Mouse (Mus musculus): ENCODE data around the gene Fam19a4. TPM values are rescaled to one million over a fixed set of nuclear protein-coding genes. Genes with fewer than 3 reads are reported as not detected.

Fam19a4 gene
- total RNA-seq, 1 experiment = 1.7 TPM

DNA sequence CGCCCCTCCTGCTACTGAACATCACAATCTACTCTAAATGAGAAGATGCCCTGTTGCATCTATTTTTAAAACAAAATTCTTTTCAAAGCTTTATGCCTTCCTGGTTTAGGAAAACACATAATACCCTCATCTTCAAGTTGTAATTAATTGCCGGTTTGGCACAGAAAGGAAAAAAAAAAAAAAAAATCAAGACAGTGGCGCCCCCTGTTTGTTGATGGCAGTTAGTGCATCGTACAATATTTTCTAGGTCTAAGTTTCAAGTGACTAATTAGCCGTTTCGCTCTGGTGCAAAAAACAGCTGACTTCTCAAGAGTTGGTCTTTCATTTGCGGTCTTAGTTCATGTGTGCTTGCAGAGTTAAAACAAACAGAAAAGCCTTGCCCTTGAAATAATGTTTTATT is 207.1 kb downstream of the Fam19a4 start:
- no peak overlapping the region for H3K27ac ChIP-seq (ENCODE audit: insufficient read depth, low read depth, low read length, poor library complexity, severe bottlenecking)
- in situ Hi-C loops (cut with MboI; ENCODE audit: low sequenced_read_pairs in 2 of 2, unreplicated experiment in 2 of 2) = loop anchor here (10.0 to 25.0 kb wide), 2 partner anchors 252 to 259 kb away; no protein-coding TSS in a partner anchor
- no peaks in the 10 kb centered on the region for H3K9me3 ChIP-seq (ENCODE audit: control insufficient read depth, insufficient read depth, low read depth, low read length)
- H3K9ac ChIP-seq (ENCODE audit: insufficient read depth, low read depth, low read length, poor library complexity, severe bottlenecking) = no peak overlapping the region
- H3K4me3 ChIP-seq (ENCODE audit: insufficient read depth in 1 of 2, low read depth in 1 of 2, low read length in 2 of 2, poor library complexity in 1 of 2, severe bottlenecking in 1 of 2) = no peak overlapping the region
- peak; percentile 13 for DNase-seq (ENCODE audit: low read depth, low spot score)
- peak; percentile 97 for TF ChIP-seq ZNF384 (IDR thresholded peaks at IDR 0.05; ENCODE audit: low read depth, low read length)
- TF ChIP-seq MAFK (IDR thresholded peaks at IDR 0.05; ENCODE audit: insufficient read depth, low read depth, low read length) = no peak
- no peak for TF ChIP-seq CHD2 (IDR thresholded peaks at IDR 0.05; ENCODE audit: low read depth, low read length)
- peak; percentile 24; the same call in 1 of the 2 replicates for TF ChIP-seq ZC3H11A (IDR thresholded peaks at IDR 0.05; ENCODE audit: borderline replicate concordance, low read depth, low read length)
- no peak for TF ChIP-seq HCFC1 (IDR thresholded peaks at IDR 0.05; ENCODE audit: borderline replicate concordance, insufficient read depth, low read length)
- H3K4me1 ChIP-seq (ENCODE audit: control insufficient read depth in 2 of 2, insufficient read depth in 2 of 2, low read length in 2 of 2, poor library complexity in 1 of 2) = no peaks in the 10 kb centered on the region
- no peaks in the 10 kb centered on the region for H3K36me3 ChIP-seq (ENCODE audit: control insufficient read depth, insufficient read depth, low read length, poor library complexity, severe bottlenecking)

GRCm38 (mm10) chr6:96843944-96844343 is 216.3 kb downstream of the Fam19a4 start:
- DNase-seq (ENCODE audit: low read depth, low spot score) = peak; percentile 8
- H3K4me1 ChIP-seq (ENCODE audit: control insufficient read depth in 2 of 2, insufficient read depth in 2 of 2, low read length in 2 of 2, poor library complexity in 1 of 2) = no peaks in the 10 kb centered on the region
- no peak overlapping the region for H3K27ac ChIP-seq (ENCODE audit: insufficient read depth, low read depth, low read length, poor library complexity, severe bottlenecking)
- no peak overlapping the region for H3K9ac ChIP-seq (ENCODE audit: insufficient read depth, low read depth, low read length, poor library complexity, severe bottlenecking)
- in situ Hi-C loops (cut with MboI; ENCODE audit: low sequenced_read_pairs in 2 of 2, unreplicated experiment in 2 of 2) = loop anchor here in 1 of 2 experiments (10.0 kb wide), 1 partner anchor 151 kb away; no protein-coding TSS in a partner anchor
- no peaks in the 10 kb centered on the region for H3K9me3 ChIP-seq (ENCODE audit: control insufficient read depth, insufficient read depth, low read depth, low read length)
- no peaks in the 10 kb centered on the region for H3K36me3 ChIP-seq (ENCODE audit: control insufficient read depth, insufficient read depth, low read length, poor library complexity, severe bottlenecking)
- TF ChIP-seq HCFC1 (IDR thresholded peaks at IDR 0.05; ENCODE audit: borderline replicate concordance, insufficient read depth, low read length) (no peak), ZC3H11A (IDR thresholded peaks at IDR 0.05; ENCODE audit: borderline replicate concordance, low read depth, low read length) (peak; percentile 84; the same call in 1 of the 2 replicates)
- no peak overlapping the region for H3K4me3 ChIP-seq (ENCODE audit: insufficient read depth in 1 of 2, low read depth in 1 of 2, low read length in 2 of 2, poor library complexity in 1 of 2, severe bottlenecking in 1 of 2)

DNA sequence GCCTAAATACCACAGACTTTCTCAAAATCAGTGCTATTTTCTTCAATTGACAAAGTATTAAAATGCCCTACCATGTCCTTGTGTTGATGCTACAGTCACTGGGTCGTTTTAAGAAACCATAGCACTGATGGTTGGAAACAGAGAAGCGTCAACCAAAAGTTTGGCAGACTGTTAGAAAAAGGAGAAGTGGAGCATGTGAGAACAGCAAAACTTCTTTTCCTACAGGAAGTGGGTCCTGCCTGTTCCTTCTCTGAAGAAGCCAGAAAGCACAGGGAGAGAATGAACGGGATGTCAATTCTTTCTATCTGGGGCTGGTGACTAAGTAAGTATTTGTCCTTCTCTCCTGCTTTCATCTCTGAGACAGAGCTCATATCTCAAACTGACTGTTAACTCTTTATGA is 219.6 kb downstream of the Fam19a4 start:
- no peak for DNase-seq (ENCODE audit: low read depth, low spot score)
- H3K36me3 ChIP-seq (ENCODE audit: control insufficient read depth, insufficient read depth, low read length, poor library complexity, severe bottlenecking) = no peaks in the 10 kb centered on the region
- no peak overlapping the region for H3K4me3 ChIP-seq (ENCODE audit: insufficient read depth in 1 of 2, low read depth in 1 of 2, low read length in 2 of 2, poor library complexity in 1 of 2, severe bottlenecking in 1 of 2)
- in situ Hi-C loops (cut with MboI; ENCODE audit: low sequenced_read_pairs in 2 of 2, unreplicated experiment in 2 of 2) = loop anchor here in 1 of 2 experiments (10.0 kb wide), 1 partner anchor 154 kb away; no protein-coding TSS in a partner anchor
- no peaks in the 10 kb centered on the region for H3K4me1 ChIP-seq (ENCODE audit: control insufficient read depth in 2 of 2, insufficient read depth in 2 of 2, low read length in 2 of 2, poor library complexity in 1 of 2)
- H3K9me3 ChIP-seq (ENCODE audit: control insufficient read depth, insufficient read depth, low read depth, low read length) = no peaks in the 10 kb centered on the region
- TF ChIP-seq ZC3H11A (IDR thresholded peaks at IDR 0.05; ENCODE audit: borderline replicate concordance, low read depth, low read length) = no peak
- TF ChIP-seq CHD2 (IDR thresholded peaks at IDR 0.05; ENCODE audit: low read depth, low read length) = no peak
- TF ChIP-seq MAFK (IDR thresholded peaks at IDR 0.05; ENCODE audit: insufficient read depth, low read depth, low read length) = no peak
- TF ChIP-seq ZNF384 (IDR thresholded peaks at IDR 0.05; ENCODE audit: low read depth, low read length) = no peak
- TF ChIP-seq HCFC1 (IDR thresholded peaks at IDR 0.05; ENCODE audit: borderline replicate concordance, insufficient read depth, low read length) = no peak
- no peak overlapping the region for H3K9ac ChIP-seq (ENCODE audit: insufficient read depth, low read depth, low read length, poor library complexity, severe bottlenecking)
- H3K27ac ChIP-seq (ENCODE audit: insufficient read depth, low read depth, low read length, poor library complexity, severe bottlenecking) = no peak overlapping the region

GRCm38 (mm10) chr6:96826626-96827025 is 233.6 kb downstream of the Fam19a4 start:
- peak; percentile 6 for DNase-seq (ENCODE audit: low read depth, low spot score)
- Histone ChIP-seq H3K9me3 (ENCODE audit: control insufficient read depth, insufficient read depth, low read depth, low read length) (no peaks in the 10 kb centered on the region), H3K4me3 (ENCODE audit: insufficient read depth in 1 of 2, low read depth in 1 of 2, low read length in 2 of 2, poor library complexity in 1 of 2, severe bottlenecking in 1 of 2) (no peak overlapping the region), H3K27ac (ENCODE audit: insufficient read depth, low read depth, low read length, poor library complexity, severe bottlenecking) (no peak overlapping the region), H3K36me3 (ENCODE audit: control insufficient read depth, insufficient read depth, low read length, poor library complexity, severe bottlenecking) (no peaks in the 10 kb centered on the region), H3K9ac (ENCODE audit: insufficient read depth, low read depth, low read length, poor library complexity, severe bottlenecking) (no peak overlapping the region), H3K4me1 (ENCODE audit: control insufficient read depth in 2 of 2, insufficient read depth in 2 of 2, low read length in 2 of 2, poor library complexity in 1 of 2) (no peaks in the 10 kb centered on the region)
- TF ChIP-seq CHD2 (IDR thresholded peaks at IDR 0.05; ENCODE audit: low read depth, low read length) (no peak), ZC3H11A (IDR thresholded peaks at IDR 0.05; ENCODE audit: borderline replicate concordance, low read depth, low read length) (no peak), ZNF384 (IDR thresholded peaks at IDR 0.05; ENCODE audit: low read depth, low read length) (no peak), HCFC1 (IDR thresholded peaks at IDR 0.05; ENCODE audit: borderline replicate concordance, insufficient read depth, low read length) (no peak), MAFK (IDR thresholded peaks at IDR 0.05; ENCODE audit: insufficient read depth, low read depth, low read length) (no peak)
- in situ Hi-C loops (cut with MboI; ENCODE audit: low sequenced_read_pairs in 2 of 2, unreplicated experiment in 2 of 2) = no loop called here

DNA sequence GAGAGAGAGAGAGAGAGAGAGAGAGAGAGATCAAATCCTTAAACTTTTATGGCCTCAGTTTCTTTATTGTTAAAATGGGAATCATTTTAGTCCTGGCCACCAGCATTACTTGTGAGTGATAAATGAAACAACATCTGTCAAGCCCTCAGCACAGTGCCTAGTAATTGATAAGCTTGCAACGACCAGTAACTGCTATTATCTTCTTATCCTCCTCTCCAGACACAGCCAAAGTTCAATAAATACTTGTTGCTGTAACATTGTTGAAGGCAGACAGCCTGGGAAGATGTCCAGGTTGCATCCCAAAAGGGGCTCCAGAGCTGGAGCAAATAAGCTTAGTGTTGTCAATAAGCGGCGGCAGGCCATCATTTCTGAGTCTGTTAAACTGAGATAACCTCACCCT is 257.2 kb downstream of the Fam19a4 start:
- in situ Hi-C loops (cut with MboI; ENCODE audit: low sequenced_read_pairs in 2 of 2, unreplicated experiment in 2 of 2) = no loop called here
- TF ChIP-seq CHD2 (IDR thresholded peaks at IDR 0.05; ENCODE audit: low read depth, low read length) = no peak
- no peak for TF ChIP-seq HCFC1 (IDR thresholded peaks at IDR 0.05; ENCODE audit: borderline replicate concordance, insufficient read depth, low read length)
- no peak for TF ChIP-seq ZNF384 (IDR thresholded peaks at IDR 0.05; ENCODE audit: low read depth, low read length)
- no peak for TF ChIP-seq MAFK (IDR thresholded peaks at IDR 0.05; ENCODE audit: insufficient read depth, low read depth, low read length)
- no peak for TF ChIP-seq ZC3H11A (IDR thresholded peaks at IDR 0.05; ENCODE audit: borderline replicate concordance, low read depth, low read length)
- no peak for DNase-seq (ENCODE audit: low read depth, low spot score)
- Histone ChIP-seq H3K4me1 (ENCODE audit: control insufficient read depth in 2 of 2, insufficient read depth in 2 of 2, low read length in 2 of 2, poor library complexity in 1 of 2) (no peaks in the 10 kb centered on the region), H3K9me3 (ENCODE audit: control insufficient read depth, insufficient read depth, low read depth, low read length) (no peaks in the 10 kb centered on the region), H3K27ac (ENCODE audit: insufficient read depth, low read depth, low read length, poor library complexity, severe bottlenecking) (no peak overlapping the region), H3K36me3 (ENCODE audit: control insufficient read depth, insufficient read depth, low read length, poor library complexity, severe bottlenecking) (no peaks in the 10 kb centered on the region), H3K4me3 (ENCODE audit: insufficient read depth in 1 of 2, low read depth in 1 of 2, low read length in 2 of 2, poor library complexity in 1 of 2, severe bottlenecking in 1 of 2) (no peak overlapping the region), H3K9ac (ENCODE audit: insufficient read depth, low read depth, low read length, poor library complexity, severe bottlenecking) (no peak overlapping the region)

Data from ES-E14 (cell line).